Mouse (Mus musculus): ENCODE results near the gene Nhsl1.
A peak's percentile ranks its signal among the peaks of the same experiment; 100 is the strongest.

Gene Nhsl1

GRCm38 (mm10) chr10:18318916-18319481 lies at the start of gene Nhsl1:
Gene Nhsl1 (plus strand): TSS chr10:18318985.
- DNase-seq (ENCODE audit: low read depth, low spot score), result peak; percentile 58

DNA sequence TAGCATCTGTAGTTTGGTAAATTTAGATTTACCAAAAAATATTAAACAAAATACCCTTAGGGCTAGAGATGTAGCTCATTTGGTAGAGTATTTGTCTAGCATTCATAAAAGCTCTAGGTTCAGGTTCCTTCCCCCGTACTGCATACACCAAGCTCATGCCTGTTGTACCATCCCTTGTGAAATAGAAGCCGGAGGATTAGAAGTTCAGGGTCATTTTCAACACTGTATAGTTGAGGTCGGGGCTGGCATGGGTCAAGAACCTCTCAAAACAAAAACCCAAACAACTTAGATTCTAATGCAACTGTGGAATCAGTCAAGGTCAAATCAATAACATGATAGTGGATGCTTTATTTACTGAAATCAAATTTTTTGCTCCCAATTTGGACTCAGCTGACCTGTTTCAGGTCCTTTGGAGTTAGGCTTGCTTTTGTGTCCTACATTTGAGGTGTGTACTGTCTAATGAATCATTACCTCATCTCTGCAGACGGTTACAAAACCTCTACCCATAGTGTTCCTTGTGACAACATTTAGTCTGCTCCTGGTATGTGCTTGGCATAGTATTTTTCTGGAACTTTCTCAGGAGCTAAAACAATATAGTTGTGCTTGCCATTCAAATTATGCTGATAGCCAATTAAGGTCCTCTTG lies 42.6 kb upstream of the Nhsl1 start:
- DNase-seq (ENCODE audit: low read depth, low spot score), result no peak

DNA sequence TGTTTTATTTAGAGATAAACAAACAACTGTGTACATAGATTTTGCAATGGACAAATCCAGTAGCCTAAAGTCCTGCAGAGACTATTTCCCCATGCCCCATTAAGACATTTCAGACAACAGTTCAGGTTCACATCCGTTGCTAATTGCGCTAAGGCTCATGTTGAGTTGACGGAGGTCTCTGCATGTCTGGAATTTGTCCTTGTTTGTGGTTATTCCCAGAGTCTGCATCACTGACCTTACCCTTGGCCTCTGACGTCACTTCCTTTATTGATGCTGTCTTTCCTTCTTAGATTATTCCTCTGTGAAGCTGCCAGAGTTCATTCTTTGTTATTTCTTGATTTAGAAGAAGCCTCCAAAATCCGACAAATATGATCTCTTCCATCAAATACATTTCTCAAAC lies 34.8 kb upstream of the Nhsl1 start:
- DNase-seq (ENCODE audit: low read depth, low spot score), result peak; percentile 21

- DNase-seq (ENCODE audit: low read depth, low spot score), result no peak
Observed at GRCm38 (mm10) chr10:18289512-18289911, 29.3 kb upstream of the Nhsl1 start.

DNA sequence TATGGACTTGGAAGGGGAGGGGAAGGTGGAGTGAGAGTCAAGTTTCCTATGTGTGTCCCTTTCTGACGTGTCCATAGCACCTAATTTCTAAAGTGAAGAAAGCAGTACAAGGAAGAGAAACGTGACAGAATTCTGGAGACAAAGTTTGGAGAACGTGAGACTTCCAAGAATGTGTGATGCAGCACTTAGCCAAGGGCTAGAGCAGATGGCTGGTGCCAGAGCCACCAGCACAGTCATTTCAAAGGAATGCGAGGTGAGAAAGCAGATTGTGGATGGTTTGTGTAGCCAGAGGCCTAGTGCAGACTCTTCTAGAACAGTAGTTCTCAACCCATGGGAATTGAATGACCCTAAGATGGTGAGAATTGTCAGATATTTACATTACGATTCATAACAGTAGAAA lies 13.7 kb upstream of the Nhsl1 start:
- no peak for DNase-seq (ENCODE audit: low read depth, low spot score)

- DNase-seq (ENCODE audit: low read depth, low spot score), result no peak
Observed at GRCm38 (mm10) chr10:18315071-18315470, 3.7 kb upstream of the Nhsl1 start.

DNA sequence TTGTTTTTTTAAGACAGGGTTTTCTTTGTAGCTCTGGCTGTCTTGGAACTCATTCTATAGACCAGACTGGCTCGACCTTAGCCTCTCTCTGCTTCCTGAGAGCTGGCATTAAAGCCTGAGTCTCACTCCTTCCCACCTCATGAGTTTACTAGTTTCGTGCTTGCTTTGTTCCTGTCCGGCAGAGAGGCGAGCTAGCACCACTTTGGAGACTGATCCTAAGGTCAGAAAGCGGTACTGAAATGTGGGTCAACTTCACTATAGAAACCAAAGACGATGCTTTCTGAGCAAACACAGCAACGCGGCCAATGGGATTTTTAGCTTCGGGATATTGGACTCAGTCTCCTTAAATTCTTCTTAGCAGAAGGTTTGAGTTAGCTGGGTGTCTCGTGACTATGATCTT lies 1.3 kb upstream of the Nhsl1 start:
- no peak for DNase-seq (ENCODE audit: low read depth, low spot score)

DNA sequence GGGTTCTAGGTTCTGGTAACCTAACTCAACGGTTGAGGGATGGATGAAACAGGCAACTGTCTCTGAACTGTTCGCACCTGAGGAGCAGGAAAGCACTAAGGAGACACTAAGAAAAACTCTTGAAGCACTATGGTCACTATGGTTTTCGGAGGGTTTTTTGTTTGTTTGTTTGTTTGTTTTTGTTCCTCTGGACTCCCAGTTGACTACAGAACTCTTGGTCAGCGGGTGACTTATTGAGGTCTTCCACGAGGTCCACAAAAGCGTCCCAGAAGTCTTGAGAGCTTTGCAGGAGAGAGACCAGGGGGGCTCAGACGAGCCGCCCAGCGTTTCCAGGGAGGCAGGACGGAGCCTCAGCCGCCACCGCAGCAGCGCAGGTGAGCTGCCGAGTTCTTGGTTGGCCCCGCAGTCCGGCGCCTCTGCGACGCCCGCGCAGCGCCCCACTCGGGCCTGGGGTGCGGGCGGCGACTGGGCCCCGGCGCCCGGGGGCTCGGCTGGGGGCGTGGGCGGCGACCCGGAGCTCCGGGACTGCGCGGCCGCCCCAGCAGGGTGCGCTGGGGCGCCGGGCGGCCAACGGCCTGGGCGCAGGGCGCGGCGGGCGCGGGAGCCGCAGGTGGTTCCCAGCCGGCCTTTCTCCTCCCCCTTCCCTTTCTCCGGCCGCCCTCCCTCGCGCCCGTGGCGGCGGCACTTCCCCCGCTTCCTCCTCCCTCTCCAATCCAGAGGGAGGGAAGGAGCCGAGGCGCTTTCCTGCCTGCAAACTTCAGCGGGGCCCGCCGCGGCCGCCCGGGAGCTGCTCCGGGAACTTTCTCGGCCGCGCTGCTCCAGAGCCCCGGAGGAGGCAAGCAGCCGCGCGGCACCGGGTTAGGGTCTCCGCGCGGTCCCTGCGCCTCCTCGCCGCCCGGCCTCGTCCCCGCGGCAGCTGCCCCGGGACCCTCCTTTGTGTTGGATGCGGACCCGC lies 547 bp upstream of the Nhsl1 start:
- DNase-seq (ENCODE audit: low read depth, low spot score), result peak; percentile 81

DNA sequence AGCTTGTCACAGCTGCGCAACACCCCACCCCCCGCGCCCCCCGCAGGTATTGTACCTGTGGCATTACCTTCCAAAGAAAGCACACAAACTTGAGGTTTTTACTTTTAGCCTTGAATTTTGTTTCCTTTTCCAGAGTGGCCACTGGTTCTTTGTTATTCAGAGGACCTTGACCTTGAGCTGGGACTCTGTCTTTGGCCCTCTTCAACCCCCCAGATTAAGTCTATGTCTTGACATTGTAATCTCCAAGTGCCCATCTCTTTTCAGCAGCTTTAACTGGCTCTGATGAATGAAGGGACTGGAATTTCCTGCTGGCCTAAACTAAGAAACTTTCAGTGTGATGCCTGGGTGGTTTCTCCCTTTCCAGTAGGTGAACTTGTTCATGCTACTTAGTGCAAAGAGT lies 906 bp downstream of the Nhsl1 start:
- peak; percentile 64 for DNase-seq (ENCODE audit: low read depth, low spot score)

GRCm38 (mm10) chr10:18321861-18322260 lies 3.1 kb downstream of the Nhsl1 start:
- no peak for DNase-seq (ENCODE audit: low read depth, low spot score)

DNA sequence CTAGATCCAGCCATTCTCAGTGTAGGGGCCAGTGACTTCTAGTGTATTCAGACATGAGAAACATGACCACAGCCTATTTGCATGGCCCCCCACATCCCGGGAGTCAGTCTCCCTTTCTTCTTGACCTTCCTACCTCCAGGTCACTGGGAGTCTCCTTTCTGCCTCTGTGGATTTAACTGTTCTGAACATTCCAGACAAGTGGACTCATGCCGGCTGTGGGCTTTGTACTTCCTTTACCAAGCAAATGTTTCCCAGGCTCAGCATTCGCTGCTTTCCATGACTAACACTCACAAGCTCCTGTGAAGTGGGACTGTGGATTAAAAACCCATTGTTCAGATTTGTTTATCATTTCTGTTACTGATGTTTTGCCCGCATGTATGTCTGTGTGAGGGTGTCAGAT lies 4.9 kb downstream of the Nhsl1 start:
- DNase-seq (ENCODE audit: low read depth, low spot score), result peak; percentile 90

- no peak for DNase-seq (ENCODE audit: low read depth, low spot score)
Observed at GRCm38 (mm10) chr10:18328331-18328908, 9.6 kb downstream of the Nhsl1 start.

DNA sequence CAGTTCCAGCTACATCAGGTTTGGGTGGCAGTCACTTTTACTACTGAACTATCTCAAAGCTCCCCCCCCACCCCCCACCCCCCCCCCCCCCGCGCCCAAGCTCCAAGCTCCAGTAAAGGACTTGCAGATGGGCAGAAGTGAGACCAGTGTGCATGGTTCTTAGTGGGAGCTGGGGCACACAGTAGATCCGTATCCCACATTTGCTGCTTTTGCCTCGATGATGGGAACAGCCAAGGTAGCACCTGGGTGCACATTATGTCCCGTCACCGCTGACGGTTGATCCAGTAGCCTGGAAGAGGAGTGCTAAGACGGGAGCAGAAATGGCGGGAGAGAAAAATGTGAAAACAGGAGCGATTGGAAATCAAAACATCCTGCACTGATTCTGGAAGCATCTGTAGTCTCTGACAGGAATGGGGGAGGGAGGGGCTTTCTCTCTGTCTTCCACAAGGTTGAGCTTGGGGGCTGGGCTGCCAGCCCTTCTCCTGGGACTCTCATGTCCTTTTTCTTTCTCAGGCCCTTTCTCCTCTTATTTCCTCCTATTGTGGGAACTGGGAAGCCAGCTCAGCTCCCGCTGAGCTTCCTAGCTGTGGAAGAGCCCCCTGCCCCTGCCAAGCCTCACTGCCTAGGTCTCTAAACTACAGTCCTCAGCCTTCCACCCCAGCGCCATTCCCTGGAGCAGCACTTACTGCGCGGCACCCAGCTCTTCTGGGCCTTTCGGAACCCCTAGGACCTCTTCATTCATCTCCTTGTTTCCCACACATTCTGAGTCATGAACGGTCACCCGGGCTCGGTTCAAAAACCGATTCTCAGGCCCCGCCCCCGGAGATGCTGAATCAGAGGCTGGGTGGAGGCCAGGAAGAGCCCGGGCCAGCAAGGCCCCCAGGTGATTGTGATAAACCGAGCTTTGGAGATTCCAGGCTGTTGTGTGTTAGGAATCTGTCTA lies 10.6 kb downstream of the Nhsl1 start:
- peak; percentile 86 for DNase-seq (ENCODE audit: low read depth, low spot score)

- DNase-seq (ENCODE audit: low read depth, low spot score), result no peak
Observed at GRCm38 (mm10) chr10:18330445-18330844, 11.7 kb downstream of the Nhsl1 start.

DNA sequence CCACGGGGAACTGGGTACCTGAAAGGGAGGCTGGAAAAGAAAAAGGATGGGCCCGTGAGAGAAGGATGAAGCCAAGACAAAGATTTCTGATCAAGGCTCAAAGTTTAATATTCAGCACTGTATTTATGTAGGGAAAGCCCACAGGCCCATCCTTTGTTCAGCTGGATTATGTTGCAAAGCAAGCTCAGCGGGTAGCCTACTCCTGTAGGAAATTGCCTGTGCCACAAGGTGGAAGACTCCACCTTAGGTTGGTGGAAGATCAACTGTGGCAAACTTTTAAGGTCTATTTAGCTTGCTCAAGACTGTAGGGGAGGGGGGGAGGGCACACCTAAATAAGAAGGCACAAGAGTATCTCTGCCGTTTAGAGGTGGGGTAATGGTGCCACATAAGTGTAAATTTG lies 14.8 kb downstream of the Nhsl1 start:
- DNase-seq (ENCODE audit: low read depth, low spot score), result peak; percentile 98

DNA sequence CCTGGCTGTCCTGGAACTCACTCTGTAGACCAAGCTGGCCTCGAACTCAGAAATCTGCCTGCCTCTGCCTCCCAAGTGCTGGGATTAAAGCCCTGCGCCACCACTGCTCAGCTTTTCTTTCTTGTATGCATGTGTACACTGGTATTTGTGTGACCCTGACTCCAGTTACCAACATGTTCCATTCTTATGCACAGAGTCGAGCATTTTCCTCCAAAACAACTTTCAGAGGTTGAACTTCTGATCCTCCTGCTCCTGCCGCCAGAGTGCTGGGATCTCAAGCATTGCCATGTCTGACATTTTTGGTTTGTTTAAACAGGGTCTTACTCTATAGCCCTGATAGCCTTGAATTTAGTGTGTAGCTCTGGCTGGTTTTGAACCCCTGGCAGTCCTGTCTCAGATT lies 15.4 kb downstream of the Nhsl1 start:
- peak; percentile 86 for DNase-seq (ENCODE audit: low read depth, low spot score)

GRCm38 (mm10) chr10:18334734-18335133 lies 15.9 kb downstream of the Nhsl1 start:
- DNase-seq (ENCODE audit: low read depth, low spot score), result peak; percentile 52

GRCm38 (mm10) chr10:18337725-18338124 lies 18.9 kb downstream of the Nhsl1 start:
- DNase-seq (ENCODE audit: low read depth, low spot score), result no peak

- DNase-seq (ENCODE audit: low read depth, low spot score), result no peak
Observed at GRCm38 (mm10) chr10:18339386-18339785, 20.6 kb downstream of the Nhsl1 start.

GRCm38 (mm10) chr10:18340930-18341329 lies 22.1 kb downstream of the Nhsl1 start:
- no peak for DNase-seq (ENCODE audit: low read depth, low spot score)

Data from R1 (cell line).